Mouse (Mus musculus): Measurements from ENCODE around the gene Sf3b3.

Sf3b3 gene

DNA sequence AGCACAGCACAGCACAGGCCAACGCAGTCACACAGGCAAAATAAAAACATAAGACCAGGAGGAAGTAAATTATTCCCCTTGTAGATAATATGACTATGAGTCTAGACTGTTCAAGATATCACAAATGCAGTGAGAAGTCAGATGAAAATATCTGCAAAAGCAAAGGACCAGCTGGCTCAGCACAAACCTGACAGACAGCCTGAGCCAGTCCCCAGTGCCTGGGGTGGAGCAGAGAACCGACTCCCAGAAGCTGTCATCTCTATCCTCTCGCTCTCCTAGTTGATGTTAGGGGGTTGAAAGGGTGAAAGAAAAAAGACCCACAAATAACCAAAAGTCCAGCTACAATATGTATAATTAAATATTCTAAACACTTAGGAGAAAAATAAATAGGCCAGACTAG, 70.9 kb downstream of the Sf3b3 start:
- no peak for DNase-seq (ENCODE audit: low read depth)

DNA sequence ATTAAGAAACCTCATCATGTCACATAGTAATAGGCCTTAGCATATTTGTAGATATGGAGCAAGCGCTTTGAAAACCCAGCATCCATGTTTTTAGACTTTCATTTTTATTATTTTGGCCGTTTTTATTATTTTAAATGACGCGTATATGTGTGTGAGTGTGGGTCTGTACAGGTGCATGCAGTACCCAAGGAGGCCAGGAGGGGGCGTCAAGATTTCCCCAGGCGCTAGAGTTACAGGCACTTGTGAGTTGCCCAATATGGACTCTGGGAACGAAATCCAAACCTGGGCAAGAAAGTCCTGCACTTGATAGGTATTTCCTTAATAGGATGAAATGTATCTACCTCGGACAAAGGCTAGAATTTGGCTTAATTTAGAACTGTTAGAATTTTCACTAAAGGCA, 71.3 kb downstream of the Sf3b3 start:
- DNase-seq (ENCODE audit: low read depth): no peak

DNA sequence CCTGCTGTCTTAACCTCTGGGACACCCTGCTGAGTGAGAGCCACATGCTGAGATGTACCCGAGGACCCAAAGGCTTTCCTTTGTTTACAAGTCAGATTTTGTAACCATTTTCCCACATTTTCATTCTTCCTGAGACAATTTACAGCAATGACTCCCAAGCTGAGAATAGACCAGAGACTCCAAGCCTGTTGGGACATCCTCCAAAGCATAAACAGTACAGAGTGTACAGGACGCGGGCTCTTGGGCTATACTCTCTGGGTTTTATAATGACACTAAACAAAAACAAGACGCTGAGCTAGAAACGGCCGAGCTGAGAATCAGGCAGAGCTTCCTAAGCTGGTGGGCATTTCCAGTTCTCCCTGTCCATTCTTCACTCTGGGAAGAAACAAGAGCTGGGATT, 71.9 kb downstream of the Sf3b3 start:
- DNase-seq (ENCODE audit: low read depth): no peak

DNA sequence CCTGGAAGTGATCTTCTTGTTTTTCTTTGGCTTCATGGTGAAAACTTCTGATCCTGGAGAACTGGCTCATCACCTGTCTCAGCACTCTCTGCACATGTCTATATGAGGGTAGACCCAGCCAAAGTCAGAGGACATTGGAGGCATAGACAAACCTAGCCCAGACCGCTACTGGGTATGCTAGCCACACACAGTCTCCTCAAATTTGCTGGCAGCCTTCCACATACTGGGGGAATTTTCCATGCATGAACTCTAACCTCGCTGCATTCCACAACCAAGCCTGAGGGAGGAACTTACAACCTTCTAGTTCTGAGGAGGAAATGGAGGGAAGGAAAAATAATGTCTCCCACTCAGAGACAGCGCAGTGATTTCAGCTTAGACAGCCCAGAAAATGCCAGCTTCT, 72.5 kb downstream of the Sf3b3 start:
- DNase-seq (ENCODE audit: low read depth): no peak

DNA sequence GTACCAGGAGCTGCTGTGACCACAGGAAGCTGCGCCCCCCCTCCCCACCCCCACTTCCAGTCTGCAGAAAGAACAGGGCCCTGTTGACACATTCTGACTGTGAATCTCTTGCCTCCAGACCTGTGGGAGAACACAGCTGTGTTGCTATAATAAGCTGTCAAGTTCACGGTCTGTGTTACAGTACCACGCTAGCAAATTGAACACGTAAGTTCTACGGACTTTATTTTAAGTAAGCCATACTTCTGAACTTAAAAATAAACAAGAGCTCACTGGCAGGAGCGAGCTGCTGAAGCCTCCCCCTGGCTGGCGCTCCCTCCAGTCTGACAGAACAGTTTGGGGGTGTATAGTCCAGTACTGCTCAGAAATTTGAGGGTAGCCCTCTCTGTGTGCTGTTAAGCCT, 74.1 kb downstream of the Sf3b3 start:
- DNase-seq (ENCODE audit: low read depth): no peak

DNA sequence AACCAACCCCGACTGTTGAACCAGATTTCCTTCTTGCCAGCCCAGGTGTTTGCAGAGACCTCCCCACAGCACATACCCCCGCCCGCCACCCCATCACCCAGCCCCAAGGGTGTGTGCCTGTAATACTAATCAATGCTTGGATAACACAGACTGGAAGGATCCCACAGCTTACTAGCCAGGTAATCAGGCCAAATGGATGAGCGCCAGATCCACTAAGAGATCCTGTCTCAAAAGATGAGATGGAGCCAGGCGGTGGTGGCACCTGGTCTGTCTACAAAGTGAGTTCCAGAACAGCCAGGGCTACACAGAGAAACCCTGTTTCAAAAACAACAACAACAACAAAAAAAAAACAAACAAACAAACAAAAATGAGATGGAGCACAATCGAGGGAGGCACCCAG, 79.3 kb downstream of the Sf3b3 start:
- no peak for DNase-seq (ENCODE audit: low read depth)

DNA sequence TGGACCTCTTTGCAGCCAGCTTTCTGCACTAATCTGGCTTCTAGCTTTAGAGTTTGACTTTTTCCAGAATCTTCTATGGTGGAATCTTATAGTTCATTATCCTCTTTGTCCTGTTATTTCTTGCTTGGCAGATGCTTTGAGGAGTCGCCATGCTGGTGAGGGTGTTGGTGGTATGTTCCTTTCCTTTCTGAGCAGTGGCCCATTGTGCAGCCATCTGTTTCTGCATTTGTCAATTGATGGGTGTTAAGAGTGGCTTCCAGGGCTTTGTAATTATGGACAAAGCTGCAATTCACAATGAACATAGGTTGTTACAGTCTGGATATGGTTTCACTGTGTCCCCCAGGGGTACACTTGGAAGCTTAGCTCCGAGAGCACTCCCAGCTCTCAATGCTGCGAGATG, 81.9 kb downstream of the Sf3b3 start:
- DNase-seq (ENCODE audit: low read depth): no peak

DNA sequence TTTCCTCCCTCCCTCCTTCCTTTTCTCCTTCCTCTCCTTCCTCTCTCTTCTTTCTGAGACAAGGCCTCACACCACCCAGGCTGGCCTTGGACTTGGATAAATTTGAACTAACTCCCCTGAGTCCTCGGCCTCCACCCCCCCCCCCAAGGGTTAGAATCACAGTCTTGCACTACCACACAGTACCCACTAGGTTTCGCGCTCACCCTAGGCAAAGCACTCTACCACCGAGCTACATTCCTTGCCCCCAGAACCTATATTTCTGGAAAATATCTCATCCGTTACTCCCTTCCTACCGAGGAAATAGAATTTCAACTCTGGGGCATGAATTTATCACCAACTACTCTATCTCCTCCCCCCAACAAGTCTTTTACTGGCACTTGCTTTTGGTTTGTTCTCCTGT, 84.6 kb downstream of the Sf3b3 start:
- no peak for DNase-seq (ENCODE audit: low read depth)

DNA sequence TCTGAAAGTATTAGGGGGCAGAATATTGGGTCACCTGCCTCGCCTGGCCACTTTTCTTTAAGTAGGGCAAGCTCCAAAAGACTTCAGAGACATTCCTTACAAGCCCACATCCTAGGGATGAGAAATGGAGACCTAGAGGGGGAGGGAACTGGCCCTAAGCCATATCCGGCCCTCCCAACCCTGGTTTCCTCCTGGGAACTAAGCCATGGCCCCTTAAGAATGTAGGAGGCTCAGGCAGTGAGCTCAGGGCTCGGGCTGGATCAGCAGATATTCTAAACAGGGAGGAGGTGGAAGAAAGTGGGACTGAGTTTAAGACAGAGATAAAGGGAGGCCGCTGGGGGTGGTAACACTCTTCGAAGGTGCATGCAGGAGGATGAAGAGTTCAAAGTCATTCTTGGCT, 85.4 kb downstream of the Sf3b3 start:
- no peak for DNase-seq (ENCODE audit: low read depth)

DNA sequence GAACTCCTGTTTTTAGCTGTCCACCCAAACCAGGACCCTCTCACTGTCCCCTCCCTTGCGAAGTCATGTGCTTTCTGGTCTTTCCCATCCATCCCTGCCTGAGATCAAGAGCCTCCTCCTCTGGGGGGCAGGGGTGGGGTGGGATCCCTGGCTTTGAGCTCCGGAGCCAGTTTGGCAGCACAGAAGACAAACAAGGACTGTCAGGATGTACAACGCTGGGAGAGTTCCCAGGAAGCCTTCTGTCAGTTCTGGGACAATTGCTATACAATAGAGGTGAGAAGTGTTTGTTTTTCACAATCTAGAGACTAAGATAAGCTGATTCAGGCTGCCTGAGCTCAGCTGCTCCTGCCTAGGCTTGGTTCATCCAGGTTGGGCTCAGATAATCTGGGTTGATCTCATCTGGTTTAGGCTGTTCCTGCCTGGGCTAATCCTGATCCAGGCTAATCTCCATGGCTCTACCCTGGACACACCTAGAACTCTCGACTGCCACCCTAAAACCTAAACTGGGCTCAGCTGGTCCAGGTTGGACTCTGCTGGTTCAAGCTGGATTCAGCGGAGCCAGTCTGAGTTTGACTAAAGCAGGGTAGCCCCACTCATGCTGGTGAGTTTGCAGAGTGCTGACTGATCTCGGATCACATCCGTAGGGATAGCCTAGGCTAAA, 86.2 kb downstream of the Sf3b3 start:
- DNase-seq (ENCODE audit: low read depth): no peak
